Mouse (Mus musculus) retina, embryonic 14.5 days (tissue): Measurements from ENCODE around the gene Supt5.

Experiments
- DNase-seq: peaks from one replicate; pipeline ENCODE4 v3.0.0-alpha.2; 2015; ENCODE audit warnings: low spot score

Supt5 gene

GRCm38 (mm10) chr7:28301616-28302433 is 36.7 kb downstream of the Supt5 start, which contains the start of gene Dll3:
Gene Dll3, minus strand, starts transcription at chr7:28302238.
- DNase-seq: peak; percentile 83

- peak; percentile 86 for DNase-seq
Measured at GRCm38 (mm10) chr7:28298837-28299625, 39.5 kb downstream of the Supt5 start.

GRCm38 (mm10) chr7:28294481-28294880 is 44.1 kb downstream of the Supt5 start:
- peak; percentile 80 for DNase-seq

- peak; percentile 65 for DNase-seq
Measured at GRCm38 (mm10) chr7:28290638-28291590, 47.6 kb downstream of the Supt5 start, which contains the start of gene Selenov. Gene Selenov, minus strand, starts transcription at chr7:28291186.

- peak; percentile 39 for DNase-seq
Measured at GRCm38 (mm10) chr7:28290165-28290564, 48.4 kb downstream of the Supt5 start.

- no peak for DNase-seq
Measured at GRCm38 (mm10) chr7:28280630-28281029, 57.9 kb downstream of the Supt5 start.

- no peak for DNase-seq
Measured at GRCm38 (mm10) chr7:28278279-28278652, 60.3 kb downstream of the Supt5 start.

- peak; percentile 98 for DNase-seq
Measured at GRCm38 (mm10) chr7:28277615-28278278, 60.8 kb downstream of the Supt5 start, which contains the start of gene Eid2b. Gene Eid2b, plus strand, starts transcription at chr7:28277739.

GRCm38 (mm10) chr7:28277237-28277614 is 61.3 kb downstream of the Supt5 start:
- no peak for DNase-seq

- DNase-seq: no peak
Measured at GRCm38 (mm10) chr7:28271761-28272160, 66.8 kb downstream of the Supt5 start.

- DNase-seq: peak; percentile 46
Measured at GRCm38 (mm10) chr7:28269355-28269754, 69.2 kb downstream of the Supt5 start.

- no peak for DNase-seq
Measured at GRCm38 (mm10) chr7:28268576-28268975, 70.0 kb downstream of the Supt5 start.

- DNase-seq: peak; percentile 60
Measured at GRCm38 (mm10) chr7:28268042-28268531, 70.5 kb downstream of the Supt5 start.

GRCm38 (mm10) chr7:28267129-28268041 is 71.2 kb downstream of the Supt5 start, which contains the start of gene Eid2:
Gene Eid2, plus strand, starts transcription at chr7:28267881.
- DNase-seq: peak; percentile 94

- DNase-seq: no peak
Measured at GRCm38 (mm10) chr7:28265391-28265790, 73.2 kb downstream of the Supt5 start.
